Mouse (Mus musculus) thymus, adult 2 months (tissue): ENCODE results near the gene Trit1.

Experiments used
- CTCF ChIP-seq: fragments of 200-500 bp; IDR thresholded peaks from 2 replicates; pipeline ENCODE4 v1.5.1; 2012; ENCODE audit warnings: mild to moderate bottlenecking, control low read depth, low read length, moderate library complexity, borderline replicate concordance; ENCODE audit not compliant: control insufficient read depth, poor library complexity, insufficient read depth; ENCODE audit errors: extremely low read depth
- POLR2A ChIP-seq: fragments of 200-500 bp; IDR thresholded peaks from 2 replicates; pipeline ENCODE4 v1.6.1; 2012; ENCODE audit warnings: mild to moderate bottlenecking, low read length, control low read depth, moderate library complexity; ENCODE audit not compliant: control insufficient read depth, poor library complexity, insufficient read depth; ENCODE audit errors: extremely low read depth

DNA sequence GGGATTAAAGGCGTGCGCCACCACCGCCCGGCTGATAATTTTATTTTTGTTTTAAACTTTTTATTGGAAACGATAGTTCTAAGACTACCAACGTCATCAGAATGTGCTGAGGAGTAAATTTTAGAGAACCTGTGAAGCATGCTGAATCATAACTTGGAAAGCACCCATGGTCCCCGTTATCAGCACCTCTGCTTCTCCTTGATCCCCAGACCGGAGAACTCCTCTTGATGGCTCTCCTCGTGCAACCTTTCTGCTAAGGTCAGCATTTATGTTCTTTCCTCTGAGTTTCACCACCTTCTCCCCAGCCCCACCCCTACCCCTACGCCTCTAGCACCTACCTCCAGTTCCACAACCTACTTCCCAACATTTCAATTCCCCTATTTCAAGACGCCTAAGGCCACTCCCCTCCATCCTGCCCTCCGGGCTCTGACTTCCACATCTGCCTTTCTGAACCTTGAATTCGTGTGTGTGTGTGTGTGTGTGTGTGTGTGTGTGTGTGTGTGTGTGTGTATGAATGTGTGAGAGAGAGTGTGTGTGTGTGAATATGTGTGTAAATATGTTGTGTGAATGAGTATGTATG, 67.0 kb downstream of the Trit1 start:
- TF ChIP-seq CTCF, result no peak
- TF ChIP-seq POLR2A, result no peak
